Mouse (Mus musculus) heart, embryonic 12.5 days (tissue): ENCODE results near the gene Nufip2. TPM values are rescaled to one million over a fixed set of nuclear protein-coding genes. Genes with fewer than 3 reads are reported as not detected.

Source experiments
- ATAC-seq: fragments of 200-750 bp; cut with Nextera tagmentation; 2 replicates; pipeline ENCODE4 v1.8.0; 2017; ENCODE audit warnings: moderate TSS enrichment, moderate library complexity; ENCODE audit not compliant: insufficient number of reproducible peaks, low FRiP score
- H3K27ac ChIP-seq: fragments of 300-500 bp; sonication (generic); 2 replicates; pipeline ENCODE4 v1.5.1; 2016; ENCODE audit warnings: mild to moderate bottlenecking, moderate library complexity; ENCODE audit not compliant: poor library complexity, severe bottlenecking
- H3K27me3 ChIP-seq: fragments of 300-500 bp; sonication (generic); replicated peaks from 2 replicates; pipeline ENCODE4 v1.6.1; 2016; ENCODE audit warnings: mild to moderate bottlenecking, moderate library complexity
- H3K36me3 ChIP-seq: fragments of 300-500 bp; sonication (generic); 2 replicates; pipeline ENCODE4 v1.6.1; 2016; ENCODE audit warnings: mild to moderate bottlenecking, moderate library complexity
- H3K4me1 ChIP-seq: fragments of 300-500 bp; sonication (generic); replicated peaks from 2 replicates; pipeline ENCODE4 v1.6.1; 2016; ENCODE audit warnings: mild to moderate bottlenecking
- H3K4me2 ChIP-seq: fragments of 300-500 bp; sonication (generic); 2 replicates; pipeline ENCODE4 v1.6.1; 2016; ENCODE audit warnings: mild to moderate bottlenecking, moderate library complexity
- H3K4me3 ChIP-seq: fragments of 300-500 bp; sonication (generic); 2 replicates; pipeline ENCODE4 v1.5.1; 2016; ENCODE audit warnings: mild to moderate bottlenecking
- H3K9ac ChIP-seq: fragments of 300-500 bp; sonication (generic); 2 replicates; pipeline ENCODE4 v1.6.1; 2016; ENCODE audit warnings: mild to moderate bottlenecking, moderate library complexity
- H3K9me3 ChIP-seq: fragments of 300-500 bp; sonication (generic); replicated peaks from 2 replicates; pipeline ENCODE4 v1.6.1; 2016; ENCODE audit warnings: mild to moderate bottlenecking, moderate library complexity
- WGBS: fragments of 180-500 bp; shearing (Covaris S2); methylation state at CpG from one replicate; pipeline ENCODE4 v1.1.7; 2016; 5-methylcytosine and 5-hydroxymethylcytosine counted together
- polyA plus RNA-seq: library from polyadenylated mRNA; unstranded; fragments of >200 nt; fragmentation: Nextera tagmentation; extraction: Ambion mirVana; gene quantifications from 2 replicates; pipeline ENCODE4 v1.2.1, GENCODE M21; 2016

The Nufip2 gene
- polyA plus RNA-seq, 1 experiment from 2014 or later = 4.4 TPM

GRCm38 (mm10) chr11:77752525-77752924 lies 66.6 kb downstream of the Nufip2 start:
- Histone ChIP-seq H3K9ac (no peak overlapping the region), H3K9me3 (no peaks in the 10 kb centered on the region), H3K27ac (no peak overlapping the region), H3K4me3 (no peak overlapping the region), H3K36me3 (no peaks in the 10 kb centered on the region), H3K4me2 (no peak overlapping the region), H3K27me3 (no peaks in the 10 kb centered on the region; the same call in 1 of the 2 replicates), H3K4me1 (no peaks in the 10 kb centered on the region)
- ATAC-seq = no peak
- 55% methylated on average over 5 of the region's 5 CpGs for WGBS

GRCm38 (mm10) chr11:77753469-77753868 lies 67.5 kb downstream of the Nufip2 start:
- H3K27me3 ChIP-seq = no peaks in the 10 kb centered on the region; the same call in 1 of the 2 replicates
- no peak overlapping the region for H3K9ac ChIP-seq
- ATAC-seq = no peak
- 50% methylated on average over 3 of the region's 3 CpGs for WGBS
- H3K9me3 ChIP-seq = no peaks in the 10 kb centered on the region
- no peak overlapping the region for H3K4me2 ChIP-seq
- no peaks in the 10 kb centered on the region for H3K4me1 ChIP-seq
- no peak overlapping the region for H3K27ac ChIP-seq
- H3K4me3 ChIP-seq = no peak overlapping the region
- H3K36me3 ChIP-seq = no peaks in the 10 kb centered on the region

- Histone ChIP-seq H3K27ac (no peak overlapping the region), H3K4me1 (peaks cover 17% of the 10 kb centered on the region), H3K9ac (no peak overlapping the region), H3K36me3 (no peaks in the 10 kb centered on the region), H3K4me2 (no peak overlapping the region), H3K27me3 (no peaks in the 10 kb centered on the region), H3K4me3 (no peak overlapping the region), H3K9me3 (no peaks in the 10 kb centered on the region)
- ATAC-seq = no peak
- WGBS = 73% methylated on average over 4 of the region's 4 CpGs
These were observed 74.1 kb downstream of the Nufip2 start for GRCm38 (mm10) chr11:77760031-77760430.

GRCm38 (mm10) chr11:77762783-77763672 lies 77.1 kb downstream of the Nufip2 start, which contains the start of gene Myo18a:
Myo18a (plus strand) TSS chr11:77763246.
- Histone ChIP-seq H3K27ac (peak within 1 kb of the TSS; percentile 71), H3K27me3 (no peaks in the 10 kb centered on the region), H3K4me1 (peaks cover 39% of the 10 kb centered on the region), H3K9me3 (no peaks in the 10 kb centered on the region), H3K9ac (peak within 1 kb of the TSS; percentile 94), H3K36me3 (no peaks in the 10 kb centered on the region), H3K4me3 (peak within 1 kb of the TSS; percentile 88), H3K4me2 (peak within 1 kb of the TSS; percentile 89)
- ATAC-seq = peak; percentile 80
- WGBS = 4% methylated on average over 79 of the region's 79 CpGs

- ATAC-seq = 0 out of 2 replicates have a peak, but pooled peaks have one; percentile 9
- Histone ChIP-seq H3K9ac (peak overlapping the region; percentile 94), H3K4me1 (peaks cover 39% of the 10 kb centered on the region), H3K9me3 (no peaks in the 10 kb centered on the region), H3K4me2 (peak overlapping the region; percentile 89), H3K36me3 (no peaks in the 10 kb centered on the region), H3K27ac (peak overlapping the region; percentile 71), H3K27me3 (no peaks in the 10 kb centered on the region), H3K4me3 (peak overlapping the region; percentile 88)
- WGBS = 4% methylated on average over 26 of the region's 26 CpGs
These were observed 77.9 kb downstream of the Nufip2 start for GRCm38 (mm10) chr11:77763673-77764340.

- Histone ChIP-seq H3K4me2 (peak overlapping the region; percentile 89), H3K4me1 (peaks cover 44% of the 10 kb centered on the region), H3K36me3 (no peaks in the 10 kb centered on the region), H3K27me3 (no peaks in the 10 kb centered on the region), H3K9me3 (no peaks in the 10 kb centered on the region), H3K27ac (peak overlapping the region; percentile 44), H3K9ac (0 out of 2 replicates have a peak overlapping the region, but pooled peaks have one; percentile 94), H3K4me3 (peak overlapping the region; percentile 88; the same call in 1 of the 2 replicates)
- WGBS = 53% methylated on average over 9 of the region's 9 CpGs
- ATAC-seq = peak; percentile 45
These were observed 78.9 kb downstream of the Nufip2 start for GRCm38 (mm10) chr11:77764694-77765458.

GRCm38 (mm10) chr11:77765459-77765777 lies 79.5 kb downstream of the Nufip2 start:
- ATAC-seq = no peak
- no peaks in the 10 kb centered on the region for H3K27me3 ChIP-seq
- peak overlapping the region; percentile 89 for H3K4me2 ChIP-seq
- no peak overlapping the region for H3K4me3 ChIP-seq
- WGBS = 44% methylated on average over 4 of the region's 4 CpGs
- peaks cover 45% of the 10 kb centered on the region for H3K4me1 ChIP-seq
- no peaks in the 10 kb centered on the region for H3K9me3 ChIP-seq
- no peak overlapping the region for H3K9ac ChIP-seq
- H3K27ac ChIP-seq = peak overlapping the region; percentile 44
- no peaks in the 10 kb centered on the region for H3K36me3 ChIP-seq

- peak overlapping the region; percentile 89 for H3K4me2 ChIP-seq
- peak overlapping the region; percentile 69 for H3K27ac ChIP-seq
- H3K4me3 ChIP-seq = peak overlapping the region; percentile 50
- no peaks in the 10 kb centered on the region for H3K27me3 ChIP-seq
- peak overlapping the region; percentile 69 for H3K9ac ChIP-seq
- under 1% methylated on average over 35 of the region's 35 CpGs for WGBS
- peaks cover 45% of the 10 kb centered on the region for H3K4me1 ChIP-seq
- peak; percentile 61 for ATAC-seq
- no peaks in the 10 kb centered on the region for H3K9me3 ChIP-seq
- no peaks in the 10 kb centered on the region for H3K36me3 ChIP-seq
These were observed 80.5 kb downstream of the Nufip2 start for GRCm38 (mm10) chr11:77766351-77767001.

- ATAC-seq = no peak
- Histone ChIP-seq H3K9ac (no peak overlapping the region), H3K4me1 (peaks cover 45% of the 10 kb centered on the region), H3K9me3 (no peaks in the 10 kb centered on the region), H3K36me3 (no peaks in the 10 kb centered on the region; the same call in 1 of the 2 replicates), H3K4me3 (no peak overlapping the region), H3K4me2 (no peak overlapping the region), H3K27me3 (no peaks in the 10 kb centered on the region), H3K27ac (no peak overlapping the region)
- WGBS = 80% methylated on average over 4 of the region's 4 CpGs
These were observed 83.5 kb downstream of the Nufip2 start for GRCm38 (mm10) chr11:77769496-77769895.

GRCm38 (mm10) chr11:77770346-77770745 lies 84.4 kb downstream of the Nufip2 start:
- no peaks in the 10 kb centered on the region for H3K27me3 ChIP-seq
- H3K9ac ChIP-seq = no peak overlapping the region

More at GRCm38 (mm10) chr11:77770346-77770745, 84.4 kb downstream of the Nufip2 start:
- no peaks in the 10 kb centered on the region for H3K9me3 ChIP-seq
- 58% methylated on average over 8 of the region's 8 CpGs for WGBS
- no peak overlapping the region for H3K27ac ChIP-seq
- ATAC-seq = no peak
- peaks cover 36% of the 10 kb centered on the region for H3K4me1 ChIP-seq
- no peak overlapping the region for H3K4me3 ChIP-seq
- H3K36me3 ChIP-seq = no peaks in the 10 kb centered on the region; the same call in 1 of the 2 replicates
- no peak overlapping the region for H3K4me2 ChIP-seq
